Mouse (Mus musculus): Measurements from ENCODE around the gene Gm8237.
"Not testable (repeated sequence)": the region's sequence is repeated elsewhere in the genome, so short reads cannot be mapped to it uniquely, and the experiment has no call there.

DNA sequence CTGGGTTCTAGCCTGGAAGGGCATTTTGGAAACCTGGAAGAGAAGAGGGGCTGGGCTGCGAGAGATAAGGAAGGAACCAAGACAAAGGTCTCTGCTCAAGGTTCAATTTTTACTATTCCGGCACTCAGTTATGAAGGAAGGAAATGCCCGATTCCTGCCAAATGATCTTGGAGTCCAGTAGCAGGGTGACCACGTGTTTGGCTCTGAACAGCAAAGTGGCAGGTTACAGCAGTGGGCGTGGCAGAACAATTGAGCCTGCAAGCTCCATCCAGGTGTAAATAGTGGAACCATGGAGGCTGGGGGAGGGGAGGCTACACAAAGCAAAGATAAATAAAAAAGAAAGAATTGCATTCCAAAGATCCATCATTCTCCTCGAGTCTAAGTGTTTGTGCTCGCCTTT lies 43.1 kb upstream of the Gm8237 start:
- TF ChIP-seq CTCF (IDR thresholded peaks at IDR 0.05; ENCODE audit: control insufficient read depth, insufficient read depth, insufficient replicate concordance, low read depth, low read length); POLR2A (IDR thresholded peaks at IDR 0.05; ENCODE audit: control insufficient read depth, low read depth, low read length): not testable (repeated sequence)

Data from testis, adult 2 months (tissue).